Mouse (Mus musculus) cerebellum, adult 2 months (tissue): ENCODE measurements around the gene Etnk1.

Experiments used
- CTCF ChIP-seq: fragments of 200-500 bp; IDR thresholded peaks from 2 replicates; pipeline ENCODE4 v1.5.1; 2011; ENCODE audit warnings: low read depth, mild to moderate bottlenecking, control low read depth, low read length, moderate library complexity, borderline replicate concordance; ENCODE audit not compliant: insufficient read depth
- POLR2A ChIP-seq: fragments of 200-500 bp; IDR thresholded peaks from 2 replicates; pipeline ENCODE4 v1.6.1; 2011; ENCODE audit warnings: low read length, control low read depth, borderline replicate concordance; ENCODE audit not compliant: insufficient read depth

DNA sequence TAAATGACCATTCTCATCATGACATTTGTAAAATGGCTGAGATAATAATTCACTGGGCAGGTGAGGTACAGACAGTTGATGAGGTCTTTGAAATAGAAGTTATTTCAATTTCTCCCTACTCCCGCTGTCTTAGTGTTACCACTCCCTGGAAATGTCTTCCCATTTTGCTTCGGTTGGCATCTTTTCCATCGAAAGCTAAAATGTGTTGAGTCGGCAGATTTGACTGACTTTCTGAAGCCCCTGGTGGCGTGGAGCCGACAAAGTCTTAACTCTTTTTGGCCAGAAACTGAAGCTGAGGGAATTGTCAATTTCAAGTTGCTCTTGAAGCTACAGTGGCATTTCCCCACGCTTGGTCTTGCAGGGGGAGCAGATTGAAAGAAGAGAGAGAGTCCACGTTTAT is 67.8 kb downstream of the Etnk1 start:
- no peak for TF ChIP-seq CTCF
- no peak for TF ChIP-seq POLR2A
